Mouse (Mus musculus) forebrain, embryonic 11.5 days (tissue): Measurements from ENCODE around the gene Gsg1l. TPM values are rescaled to one million over a fixed set of nuclear protein-coding genes. Genes with fewer than 3 reads are reported as not detected.

Experiments used
- ATAC-seq: fragments of 200-750 bp; cut with Nextera tagmentation; replicated peaks from 2 replicates; pipeline ENCODE4 v1.8.0; 2017; ENCODE audit warnings: moderate TSS enrichment; ENCODE audit not compliant: low FRiP score
- DNase-seq: peaks from one replicate; pipeline ENCODE4 v3.0.0-alpha.2; 2017; ENCODE audit warnings: low spot score
- H3K27ac ChIP-seq: fragments of 300-500 bp; sonication (generic); 2 replicates; pipeline ENCODE4 v1.5.1; 2014; ENCODE audit warnings: low read depth, low read length
- H3K27me3 ChIP-seq: fragments of 300-500 bp; sonication (generic); 2 replicates; pipeline ENCODE4 v1.6.1; 2014; ENCODE audit warnings: mild to moderate bottlenecking, low read length, mixed read lengths; ENCODE audit not compliant: control insufficient read depth, insufficient read depth
- H3K36me3 ChIP-seq: fragments of 300-500 bp; sonication (generic); 2 replicates; pipeline ENCODE4 v1.6.1; 2014; ENCODE audit warnings: mild to moderate bottlenecking, low read length, moderate library complexity, mixed read lengths; ENCODE audit not compliant: control insufficient read depth, insufficient read depth
- H3K4me1 ChIP-seq: fragments of 300-500 bp; sonication (generic); replicated peaks from 2 replicates; pipeline ENCODE4 v1.6.1; 2014; ENCODE audit warnings: low read length, mixed read lengths; ENCODE audit not compliant: control insufficient read depth, insufficient read depth
- H3K4me2 ChIP-seq: fragments of 300-500 bp; sonication (generic); 2 replicates; pipeline ENCODE4 v1.6.1; 2014; ENCODE audit warnings: low read depth, mild to moderate bottlenecking, low read length, moderate library complexity, mixed read lengths; ENCODE audit not compliant: severe bottlenecking
- H3K4me3 ChIP-seq: fragments of 300-500 bp; sonication (generic); 2 replicates; pipeline ENCODE4 v1.5.1; 2014; ENCODE audit warnings: low read depth, low read length
- H3K9ac ChIP-seq: fragments of 300-500 bp; sonication (generic); 2 replicates; pipeline ENCODE4 v1.6.1; 2014; ENCODE audit warnings: low read length
- H3K9me3 ChIP-seq: fragments of 300-500 bp; sonication (generic); 2 replicates; pipeline ENCODE4 v1.6.1; 2016; ENCODE audit warnings: low read length, mixed read lengths; ENCODE audit not compliant: control insufficient read depth
- WGBS: fragments of 180-500 bp; shearing (Covaris S2); extraction: QIAGEN DNeasy Blood & Tissue Kit; methylation state at CpG from one replicate; pipeline ENCODE4 v1.1.7; 2014; 5-methylcytosine and 5-hydroxymethylcytosine counted together
- polyA plus RNA-seq: library from polyadenylated mRNA; unstranded; fragments of >200 nt; fragmentation: Nextera tagmentation; extraction: Ambion mirVana; gene quantifications from 2 replicates; pipeline ENCODE4 v1.2.1, GENCODE M21; 2014

Gsg1l gene
- 0.63 and 0.72 TPM in 2 replicates for polyA plus RNA-seq

- 2% methylated on average over 49 of the region's 49 CpGs for WGBS
- H3K9ac ChIP-seq: peak within 1 kb of the TSS; percentile 29
- H3K27me3 ChIP-seq: peaks cover 56% of the 10 kb centered on the region
- ATAC-seq (no peak), DNase-seq (no peak)
- no peak within 1 kb of the TSS for H3K27ac ChIP-seq
- peak within 1 kb of the TSS; percentile 46 for H3K4me3 ChIP-seq
- peak within 1 kb of the TSS; percentile 95 for H3K4me2 ChIP-seq
- H3K9me3 ChIP-seq: no peaks in the 10 kb centered on the region
- no peaks in the 10 kb centered on the region for H3K36me3 ChIP-seq
- peaks cover 15% of the 10 kb centered on the region; the same call in 1 of the 2 replicates for H3K4me1 ChIP-seq
Observed at GRCm38 (mm10) chr7:126082286-126082741, at the start of gene Gsg1l. Gene Gsg1l (minus strand): TSS chr7:126082411.

GRCm38 (mm10) chr7:126127673-126128072 lies 45.5 kb upstream of the Gsg1l start:
- H3K9ac ChIP-seq: no peak overlapping the region
- no peak for ATAC-seq
- H3K27ac ChIP-seq: no peak overlapping the region
- H3K4me3 ChIP-seq: no peak overlapping the region
- no peaks in the 10 kb centered on the region for H3K4me1 ChIP-seq
- no peak for DNase-seq
- H3K36me3 ChIP-seq: peaks cover 2% of the 10 kb centered on the region; the same call in 1 of the 2 replicates
- no peak overlapping the region for H3K4me2 ChIP-seq
- H3K27me3 ChIP-seq: no peaks in the 10 kb centered on the region
- H3K9me3 ChIP-seq: no peaks in the 10 kb centered on the region
- WGBS: 85% methylated on average over 2 of the region's 2 CpGs

GRCm38 (mm10) chr7:126126502-126126901 lies 44.3 kb upstream of the Gsg1l start:
- Histone ChIP-seq H3K27me3 (no peaks in the 10 kb centered on the region), H3K27ac (no peak overlapping the region), H3K4me1 (no peaks in the 10 kb centered on the region), H3K9ac (no peak overlapping the region), H3K36me3 (peaks cover 2% of the 10 kb centered on the region; the same call in 1 of the 2 replicates), H3K4me3 (no peak overlapping the region), H3K9me3 (no peaks in the 10 kb centered on the region), H3K4me2 (no peak overlapping the region)
- no peak for ATAC-seq
- DNase-seq: no peak
- WGBS: 87% methylated on average over 3 of the region's 3 CpGs

- ATAC-seq (no peak), DNase-seq (no peak)
- no peak overlapping the region for H3K4me3 ChIP-seq
- H3K27me3 ChIP-seq: no peaks in the 10 kb centered on the region
- no peak overlapping the region for H3K27ac ChIP-seq
- no peak overlapping the region for H3K9ac ChIP-seq
- no peaks in the 10 kb centered on the region for H3K9me3 ChIP-seq
- H3K4me1 ChIP-seq: no peaks in the 10 kb centered on the region
- H3K36me3 ChIP-seq: no peaks in the 10 kb centered on the region; the same call in 1 of the 2 replicates
- no peak overlapping the region for H3K4me2 ChIP-seq
- 94% methylated on average over 4 of the region's 4 CpGs for WGBS
Observed at GRCm38 (mm10) chr7:126121533-126121932, 39.3 kb upstream of the Gsg1l start.

GRCm38 (mm10) chr7:126119819-126120218 lies 37.6 kb upstream of the Gsg1l start:
- H3K36me3 ChIP-seq: no peaks in the 10 kb centered on the region; the same call in 1 of the 2 replicates
- no peaks in the 10 kb centered on the region for H3K9me3 ChIP-seq
- no peak overlapping the region for H3K4me3 ChIP-seq
- H3K4me2 ChIP-seq: no peak overlapping the region
- no peaks in the 10 kb centered on the region for H3K27me3 ChIP-seq
- no peak for ATAC-seq
- no peaks in the 10 kb centered on the region for H3K4me1 ChIP-seq
- 65% methylated on average over 6 of the region's 6 CpGs for WGBS
- no peak overlapping the region for H3K9ac ChIP-seq
- no peak overlapping the region for H3K27ac ChIP-seq
- DNase-seq: no peak

GRCm38 (mm10) chr7:126113263-126113662 lies 31.1 kb upstream of the Gsg1l start:
- no peak overlapping the region for H3K4me2 ChIP-seq
- ATAC-seq (no peak), DNase-seq (no peak)
- no peaks in the 10 kb centered on the region for H3K27me3 ChIP-seq
- H3K9ac ChIP-seq: no peak overlapping the region
- 95% methylated on average over 4 of the region's 4 CpGs for WGBS
- H3K9me3 ChIP-seq: no peaks in the 10 kb centered on the region
- H3K36me3 ChIP-seq: peaks cover 19% of the 10 kb centered on the region
- H3K4me1 ChIP-seq: no peaks in the 10 kb centered on the region
- H3K27ac ChIP-seq: no peak overlapping the region
- H3K4me3 ChIP-seq: no peak overlapping the region

GRCm38 (mm10) chr7:126111230-126111629 lies 29.0 kb upstream of the Gsg1l start:
- Histone ChIP-seq H3K36me3 (peaks cover 23% of the 10 kb centered on the region), H3K27me3 (no peaks in the 10 kb centered on the region), H3K9me3 (no peaks in the 10 kb centered on the region), H3K4me1 (no peaks in the 10 kb centered on the region), H3K27ac (no peak overlapping the region), H3K4me3 (no peak overlapping the region), H3K4me2 (no peak overlapping the region), H3K9ac (no peak overlapping the region)
- DNase-seq (no peak), ATAC-seq (no peak)
- WGBS: 88% methylated on average over 2 of the region's 2 CpGs

GRCm38 (mm10) chr7:126109898-126110297 lies 27.7 kb upstream of the Gsg1l start:
- no peak overlapping the region for H3K27ac ChIP-seq
- ATAC-seq (no peak), DNase-seq (no peak)
- H3K27me3 ChIP-seq: no peaks in the 10 kb centered on the region
- H3K9me3 ChIP-seq: no peaks in the 10 kb centered on the region
- peaks cover 23% of the 10 kb centered on the region for H3K36me3 ChIP-seq
- H3K4me2 ChIP-seq: no peak overlapping the region
- no peak overlapping the region for H3K4me3 ChIP-seq
- 90% methylated on average over 3 of the region's 3 CpGs for WGBS
- H3K4me1 ChIP-seq: no peaks in the 10 kb centered on the region
- H3K9ac ChIP-seq: no peak overlapping the region

- Histone ChIP-seq H3K4me2 (no peak overlapping the region), H3K4me1 (no peaks in the 10 kb centered on the region), H3K36me3 (peaks cover 9% of the 10 kb centered on the region), H3K9me3 (no peaks in the 10 kb centered on the region), H3K4me3 (no peak overlapping the region), H3K27me3 (no peaks in the 10 kb centered on the region), H3K27ac (no peak overlapping the region), H3K9ac (no peak overlapping the region)
- WGBS: 96% methylated on average over 11 of the region's 11 CpGs
- no peak for ATAC-seq
- DNase-seq: no peak
Observed at GRCm38 (mm10) chr7:126100440-126100839, 18.2 kb upstream of the Gsg1l start.
